Mouse (Mus musculus): ENCODE data around the gene Acbd4. TPM values are rescaled to one million over a fixed set of nuclear protein-coding genes. Genes with fewer than 3 reads are reported as not detected.

The Acbd4 gene
- total RNA-seq (2023), result 10 to 100 TPM; 21.4 to 24.6 TPM

GRCm38 (mm10) chr11:103101481-103101865, at the start of gene Acbd4, which contains the start of gene Plcd3:
TSS of gene Acbd4 (plus strand) at chr11:103101682.
TSS of gene Plcd3 (minus strand) at chr11:103101658.

GRCm38 (mm10) chr11:103116008-103116818, 14.7 kb downstream of the Acbd4 start, which contains the start of gene Hexim1:
TSS of gene Hexim1 (plus strand) at chr11:103116231.

GRCm38 (mm10) chr11:103131701-103132575, 30.5 kb downstream of the Acbd4 start, which contains the start of gene Hexim2:
TSS of gene Hexim2 (plus strand) at chr11:103132429.

Other genes with a start within 250 kb of the Acbd4 start
- 10 to 100 TPM; 80.3 to 82.1 TPM for gene Eftud2, start 220.7 kb upstream of the Acbd4 start, total RNA-seq (2023)
- not detected for gene Ccdc103, start 220.5 kb upstream of the Acbd4 start, total RNA-seq (2023)
- not detected for gene Fam187a, start 216.5 kb upstream of the Acbd4 start, total RNA-seq (2023)
- not detected for gene Gfap, start 200.8 kb upstream of the Acbd4 start, total RNA-seq (2023)
- gene Kif18b, start 176.6 kb upstream of the Acbd4 start, total RNA-seq (2023), result under 1 TPM; 0.18 to 0.97 TPM
- gene C1ql1, start 155.0 kb upstream of the Acbd4 start, total RNA-seq (2023), result not detected
- gene Nmt1, start 73.5 kb upstream of the Acbd4 start, total RNA-seq (2023), result 10 to 100 TPM; 89.9 to 97.1 TPM
- gene Dcakd, start 73.3 kb upstream of the Acbd4 start, total RNA-seq (2023), result 10 to 100 TPM; 30.5 to 33.0 TPM
- gene Plcd3, start within 50 bp of the Acbd4 start, total RNA-seq (2023), result under 1 TPM; 0.68 to 0.73 TPM
- 10 to 100 TPM; 47.5 to 61.8 TPM for gene Hexim1, start 14.5 kb downstream of the Acbd4 start, total RNA-seq (2023)
- gene Hexim2, start 30.7 kb downstream of the Acbd4 start, total RNA-seq (2023), result 1 to 10 TPM; 2.7 to 3.8 TPM
- gene Fmnl1, start 69.4 kb downstream of the Acbd4 start, total RNA-seq (2023), result 100 to 1,000 TPM; 741 to 825 TPM
- not detected for gene 1700023F06Rik, start 106.9 kb downstream of the Acbd4 start, total RNA-seq (2023)
- gene Spata32, start 116.8 kb downstream of the Acbd4 start, total RNA-seq (2023), result not detected
- 100 to 1,000 TPM; 113 to 117 TPM for gene Map3k14, start 165.8 kb downstream of the Acbd4 start, total RNA-seq (2023)